Mouse (Mus musculus): Measurements from ENCODE around the gene Olfr683.
"Not testable (repeated sequence)": the region's sequence is repeated elsewhere in the genome, so short reads cannot be mapped to it uniquely, and the experiment has no call there.

Gene Olfr683

DNA sequence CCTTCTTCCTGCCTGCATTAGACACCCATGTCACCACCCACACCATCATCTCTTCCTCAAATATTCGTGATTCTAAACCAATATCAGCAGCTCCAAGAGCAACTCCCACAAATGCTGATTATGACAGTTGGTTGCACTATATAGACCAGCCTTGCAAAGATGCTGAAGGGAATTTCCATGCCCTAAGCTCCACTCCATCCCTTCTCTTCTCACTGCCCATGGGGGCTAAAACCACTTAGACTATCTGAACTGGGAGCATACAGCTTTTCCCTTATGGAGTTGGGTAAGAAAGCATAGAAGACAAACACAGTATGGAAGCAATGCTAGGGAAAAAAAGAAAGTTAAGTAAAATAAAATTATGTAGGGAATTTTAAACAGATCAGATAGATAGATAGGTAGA, at the start of gene Olfr683:
Gene Olfr683 (minus strand): TSS at position 101 of the 400 bp plus-strand sequence.
- in situ Hi-C loops (cut with MboI; ENCODE audit: unreplicated experiment in 2 of 2): no loop called here

DNA sequence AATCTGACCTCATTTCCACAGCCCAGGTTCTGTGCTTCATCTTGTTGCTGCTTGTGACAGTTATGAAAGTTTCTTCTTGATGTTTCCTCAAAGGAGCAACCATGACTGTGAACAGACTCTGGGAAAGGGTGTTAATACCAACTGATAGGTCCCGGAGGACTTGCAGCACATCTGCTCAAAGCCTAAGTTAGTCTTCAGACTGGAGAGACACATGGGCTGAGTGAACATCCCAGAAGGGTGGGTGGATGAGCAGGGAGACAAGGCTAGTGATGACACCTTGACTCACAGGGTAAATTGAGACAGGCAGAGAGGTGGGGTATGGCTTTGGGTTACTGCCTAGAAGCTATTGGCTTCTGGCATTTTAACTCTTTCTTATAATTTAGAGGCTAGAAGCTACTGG, 39.1 kb upstream of the Olfr683 start, which contains the start of gene Olfr685:
Gene Olfr685 (minus strand): TSS at position 101 of the 400 bp plus-strand sequence.
- in situ Hi-C loops (cut with MboI; ENCODE audit: unreplicated experiment in 2 of 2): no loop called here

DNA sequence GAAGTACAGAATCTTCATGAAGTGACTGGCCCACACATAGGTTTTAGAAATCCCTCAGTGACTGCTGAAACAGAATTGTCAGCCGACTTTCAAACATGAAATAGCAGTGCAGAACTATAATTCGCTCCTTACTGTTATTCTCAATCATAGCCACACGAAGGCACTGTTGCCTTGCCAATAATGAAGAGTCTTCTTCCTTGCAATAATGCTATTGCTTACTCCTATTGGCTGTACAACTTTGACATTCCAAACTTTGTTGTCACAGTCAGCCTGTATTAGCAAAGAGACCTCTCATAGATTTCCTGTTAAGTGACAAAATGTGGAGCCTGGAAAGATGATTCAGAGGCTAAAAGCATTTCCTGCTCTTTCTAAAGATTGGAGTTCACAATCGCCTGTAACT, 24.0 kb upstream of the Olfr683 start:
- in situ Hi-C loops (cut with MboI; ENCODE audit: unreplicated experiment in 2 of 2): no loop called here

DNA sequence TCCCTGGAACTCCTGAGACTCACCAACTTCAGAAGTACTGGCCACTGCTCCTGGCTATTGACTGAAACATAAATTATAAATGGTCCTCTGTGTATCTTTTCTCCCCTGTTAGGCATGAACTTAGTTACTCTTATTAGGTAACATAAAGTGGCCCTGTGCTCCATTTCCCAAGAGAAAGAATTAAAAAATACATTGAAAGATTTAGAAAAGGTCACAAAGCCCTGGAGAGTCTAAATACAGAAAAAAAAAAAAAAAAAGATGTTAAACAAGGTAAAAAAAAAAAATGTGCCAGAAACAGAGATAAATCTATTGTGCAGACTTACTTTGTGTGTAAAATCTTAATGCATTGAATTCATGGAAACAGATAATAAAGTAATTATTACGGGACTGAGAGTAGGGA, 16.7 kb upstream of the Olfr683 start, which contains the start of gene Olfr684:
Gene Olfr684 (minus strand): TSS at position 101 of the 400 bp plus-strand sequence.
- in situ Hi-C loops (cut with MboI; ENCODE audit: unreplicated experiment in 2 of 2): no loop called here

DNA sequence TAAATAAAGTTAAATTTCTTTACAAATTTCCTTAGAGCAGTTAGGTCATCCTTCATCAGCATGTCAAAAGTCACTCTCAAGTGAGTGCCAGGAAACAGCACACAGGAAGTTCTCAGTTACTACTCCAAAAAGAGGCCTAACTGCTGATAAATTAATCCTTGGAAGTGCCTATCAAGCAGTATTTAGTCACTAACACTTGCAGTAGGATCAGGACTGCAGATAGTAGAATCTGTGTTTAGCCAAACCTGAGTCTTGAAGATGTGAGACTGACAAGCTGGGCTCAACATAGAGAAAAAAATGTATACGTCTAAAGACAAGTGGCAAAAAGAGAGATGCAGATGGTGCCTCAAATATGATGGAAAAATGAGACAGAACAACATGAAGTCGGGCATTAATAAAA, 5.5 kb downstream of the Olfr683 start:
- in situ Hi-C loops (cut with MboI; ENCODE audit: unreplicated experiment in 2 of 2): no loop called here

DNA sequence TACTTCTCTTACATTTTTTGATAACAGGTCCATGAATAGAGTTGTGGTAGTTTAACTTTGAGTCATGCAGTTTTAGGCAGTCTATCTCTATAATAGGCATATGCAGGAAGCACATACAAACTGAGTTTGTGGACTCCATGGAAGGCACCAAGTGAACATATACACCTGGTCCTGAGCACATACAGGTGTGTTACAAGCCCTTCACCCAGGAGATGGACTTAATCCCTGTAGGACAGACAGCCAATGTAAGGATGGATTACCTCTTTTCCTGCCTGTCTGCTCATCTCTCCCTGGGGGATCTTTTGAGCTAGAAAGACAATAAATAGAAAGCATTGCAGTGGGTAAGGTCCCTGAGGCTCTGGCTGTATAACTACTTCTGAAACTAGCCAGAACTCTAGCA, 30.3 kb downstream of the Olfr683 start, which contains the start of gene Olfr681:
Gene Olfr681 (plus strand): TSS at position 301 of the 400 bp plus-strand sequence.
- in situ Hi-C loops (cut with MboI; ENCODE audit: unreplicated experiment in 2 of 2): no loop called here

DNA sequence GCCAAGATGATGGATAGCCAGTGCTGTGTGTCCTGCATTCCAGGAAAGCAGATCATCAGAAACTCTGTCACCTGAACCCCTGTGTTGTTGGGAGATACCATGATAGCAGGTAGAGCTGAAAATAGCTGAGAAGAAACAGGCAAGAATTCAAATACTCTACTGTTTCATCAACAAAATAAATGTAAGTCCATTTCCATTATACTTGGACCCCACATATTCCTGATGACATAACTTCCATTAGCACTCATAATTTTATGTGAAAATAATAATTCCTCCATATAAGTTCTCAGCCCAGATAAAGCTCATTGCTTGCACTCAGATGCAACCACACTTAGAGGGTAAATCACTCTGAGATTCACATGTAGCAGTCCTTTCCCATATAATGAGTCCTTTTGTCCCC, 54.1 kb downstream of the Olfr683 start, which contains the start of gene Olfr680-ps1:
Gene Olfr680-ps1 (minus strand): TSS at position 101 of the 400 bp plus-strand sequence.
- in situ Hi-C loops (cut with MboI; ENCODE audit: unreplicated experiment in 2 of 2): not testable (repeated sequence)
